Mouse (Mus musculus) kidney, adult 2 months (tissue): ENCODE results near the gene Parg.

Source experiments
- CTCF ChIP-seq: fragments of 200-500 bp; conservative IDR thresholded peaks from 2 replicates; pipeline ENCODE4 v1.5.1; 2011; ENCODE audit warnings: low read depth, mild to moderate bottlenecking, control low read depth, low read length, moderate library complexity, mixed read lengths; ENCODE audit not compliant: insufficient read depth, insufficient read length
- POLR2A ChIP-seq: fragments of 200-500 bp; IDR thresholded peaks from one replicate; pipeline ENCODE4 v1.6.1; 2011; ENCODE audit warnings: low read depth, low read length, control low read depth

DNA sequence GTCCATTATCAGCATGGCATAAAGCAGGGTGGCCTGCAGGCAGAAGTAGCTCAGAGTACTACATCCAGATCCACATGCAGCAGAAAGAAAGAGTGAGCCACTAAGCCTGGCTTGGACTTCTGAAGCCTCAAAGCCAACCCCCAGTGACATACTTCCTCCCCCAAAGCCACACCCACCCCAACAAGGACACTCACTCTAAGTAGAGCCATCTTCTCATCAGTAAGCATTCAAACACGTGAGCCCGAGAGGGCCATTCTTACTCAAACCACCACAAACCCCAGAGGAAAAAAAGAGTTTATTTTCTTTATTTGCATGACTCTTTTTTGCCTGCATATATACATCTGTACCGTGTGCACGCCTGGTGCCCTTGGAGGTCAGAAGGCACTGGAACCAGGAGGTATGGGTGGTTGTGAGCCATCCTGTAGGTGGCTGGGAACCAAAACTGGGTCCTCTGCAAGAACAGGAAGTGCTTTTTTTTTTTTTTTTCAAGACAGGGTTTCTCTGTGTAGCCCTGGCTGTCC, 42.5 kb upstream of the Parg start:
- TF ChIP-seq CTCF (no peak), POLR2A (no peak)
